Mouse (Mus musculus) ES-E14 (cell line): ENCODE data around the gene Asb5. TPM values are rescaled to one million over a fixed set of nuclear protein-coding genes. Genes with fewer than 3 reads are reported as not detected.

ENCODE experiments used
- DNase-seq: peaks from one replicate; pipeline ENCODE4 v3.0.0-alpha.2; 2013; ENCODE audit warnings: low read depth, low spot score
- H3K27ac ChIP-seq: 2 replicates; pipeline ENCODE4 v1.5.1; 2012; ENCODE audit warnings: low read depth, mild to moderate bottlenecking, low read length, moderate library complexity, mixed read lengths; ENCODE audit not compliant: poor library complexity, insufficient read depth, severe bottlenecking
- H3K36me3 ChIP-seq: 2 replicates; pipeline ENCODE4 v1.6.1; 2012; ENCODE audit warnings: mild to moderate bottlenecking, low read length, moderate library complexity, mixed read lengths; ENCODE audit not compliant: control insufficient read depth, poor library complexity, insufficient read depth, severe bottlenecking
- H3K4me1 ChIP-seq, 2 experiments: fragments of 150-350 bp in 1 of 2; sonication (generic) in 1 of 2; 2 replicates each; pipeline ENCODE4 v1.6.1; 2012; ENCODE audit warnings: low read length in 2 of 2, mild to moderate bottlenecking in 1 of 2, mixed read lengths in 1 of 2; ENCODE audit not compliant: control insufficient read depth in 2 of 2, insufficient read depth in 2 of 2, poor library complexity in 1 of 2
- H3K4me3 ChIP-seq, 2 experiments: fragments of 150-350 bp in 1 of 2; sonication (generic) in 1 of 2; 2 replicates each; pipeline ENCODE4 v1.5.1; 2012; ENCODE audit warnings: low read length in 2 of 2, low read depth in 1 of 2, mild to moderate bottlenecking in 1 of 2, mixed read lengths in 1 of 2; ENCODE audit not compliant: insufficient read depth in 1 of 2, poor library complexity in 1 of 2, severe bottlenecking in 1 of 2
- H3K9ac ChIP-seq: 2 replicates; pipeline ENCODE4 v1.6.1; 2012; ENCODE audit warnings: low read depth, mild to moderate bottlenecking, low read length, mixed read lengths; ENCODE audit not compliant: poor library complexity, insufficient read depth, severe bottlenecking
- H3K9me3 ChIP-seq: fragments of 150-350 bp; sonication (generic); 2 replicates; pipeline ENCODE4 v1.6.1; 2012; ENCODE audit warnings: low read depth, mild to moderate bottlenecking, low read length; ENCODE audit not compliant: control insufficient read depth, insufficient read depth
- CHD2 ChIP-seq: IDR thresholded peaks from 2 replicates; pipeline ENCODE4 v1.6.1; 2014; ENCODE audit warnings: mild to moderate bottlenecking, low read depth, low read length, inconsistent platforms
- HCFC1 ChIP-seq: IDR thresholded peaks from 2 replicates; pipeline ENCODE4 v1.6.1; 2012; ENCODE audit warnings: low read length, inconsistent platforms, borderline replicate concordance; ENCODE audit not compliant: insufficient read depth
- MAFK ChIP-seq: IDR thresholded peaks from 2 replicates; pipeline ENCODE4 v1.6.1; 2014; ENCODE audit warnings: mild to moderate bottlenecking, low read depth, low read length, inconsistent platforms; ENCODE audit not compliant: insufficient read depth
- ZC3H11A ChIP-seq: IDR thresholded peaks from 2 replicates; pipeline ENCODE4 v1.6.1; 2012; ENCODE audit warnings: low read depth, mild to moderate bottlenecking, inconsistent platforms, low read length, borderline replicate concordance
- ZNF384 ChIP-seq: IDR thresholded peaks from 2 replicates; pipeline ENCODE4 v1.6.1; 2012; ENCODE audit warnings: low read depth, low read length, inconsistent platforms
- in situ Hi-C, 2 experiments: fragments of 600-800 bp; cut with MboI; formaldehyde crosslinking; loops; one replicate each; pipeline ENCODE4 v1.15.1; 2025; ENCODE audit warnings: low sequenced_read_pairs in 2 of 2, inconsistent platforms in 1 of 2; ENCODE audit not compliant: unreplicated experiment in 2 of 2
- total RNA-seq: library from RNA; depleted of rRNA; stranded (reverse); fragments of 300-350 nt; gene quantifications from 2 replicates; pipeline ENCODE4 v1.2.3, GENCODE M21; 2012

Asb5 gene
- total RNA-seq, 1 experiment: 0.18 TPM

DNA sequence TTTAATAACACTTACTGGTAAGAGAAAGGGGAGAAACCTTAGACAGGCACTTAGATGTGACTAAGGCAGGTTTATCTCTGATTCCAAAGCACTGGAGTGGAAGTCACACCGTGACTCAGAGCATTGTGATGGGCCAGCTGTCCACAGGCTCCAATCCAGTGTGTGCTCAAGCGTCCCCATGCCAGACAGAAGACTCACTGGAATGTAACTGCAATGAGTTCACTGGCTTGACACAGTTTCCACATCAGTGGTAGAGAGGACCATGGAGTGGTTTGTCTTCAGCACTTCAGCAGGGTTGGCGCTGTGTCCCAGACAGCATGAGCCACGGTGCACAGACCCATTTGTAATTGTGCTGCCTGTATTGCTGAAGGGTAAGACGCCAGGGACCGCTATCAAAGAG lies 19.0 kb downstream of the Asb5 start:
- Histone ChIP-seq H3K4me1 (no peaks in the 10 kb centered on the region), H3K27ac (no peak overlapping the region), H3K9me3 (no peaks in the 10 kb centered on the region), H3K36me3 (no peaks in the 10 kb centered on the region), H3K9ac (no peak overlapping the region), H3K4me3 (no peak overlapping the region)
- TF ChIP-seq CHD2 (no peak), ZC3H11A (no peak), ZNF384 (no peak), HCFC1 (no peak), MAFK (no peak)
- DNase-seq: no peak
- in situ Hi-C loops: no loop called here

DNA sequence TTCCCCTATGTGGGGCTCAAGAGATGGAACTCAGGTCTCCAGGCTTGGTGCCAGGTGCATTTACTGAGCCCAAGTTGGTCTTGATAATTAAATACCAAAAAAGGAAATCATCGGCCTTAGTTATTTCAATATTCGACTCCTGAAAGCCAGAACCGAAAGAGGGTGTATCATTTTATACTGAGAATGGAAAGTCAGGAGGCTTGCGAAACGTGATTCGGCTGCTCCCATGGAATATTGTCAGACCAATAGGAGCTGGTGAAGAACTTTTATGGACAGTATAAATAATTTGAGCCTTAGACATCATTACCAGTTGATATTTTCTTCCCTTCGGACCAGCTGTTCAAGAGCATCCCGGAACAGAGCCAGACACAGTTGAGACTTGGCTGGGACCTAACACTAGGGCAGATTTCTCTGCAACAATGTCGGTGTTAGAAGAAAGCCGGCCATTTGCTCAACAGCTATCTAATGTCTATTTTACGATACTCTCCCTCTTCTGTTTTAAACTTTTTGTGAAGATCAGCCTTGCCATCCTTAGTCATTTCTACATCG lies 20.7 kb downstream of the Asb5 start:
- no peak for DNase-seq
- H3K4me3 ChIP-seq: no peak overlapping the region
- no peaks in the 10 kb centered on the region for H3K9me3 ChIP-seq
- in situ Hi-C loops: no loop called here
- H3K27ac ChIP-seq: no peak overlapping the region
- H3K4me1 ChIP-seq: no peaks in the 10 kb centered on the region
- no peak overlapping the region for H3K9ac ChIP-seq
- TF ChIP-seq ZC3H11A (no peak), ZNF384 (no peak), CHD2 (no peak), HCFC1 (no peak), MAFK (no peak)
- H3K36me3 ChIP-seq: no peaks in the 10 kb centered on the region

- DNase-seq: no peak
- H3K4me3 ChIP-seq: no peak overlapping the region
- in situ Hi-C loops: no loop called here
- H3K9ac ChIP-seq: no peak overlapping the region
- TF ChIP-seq ZC3H11A (no peak), HCFC1 (no peak), ZNF384 (no peak), CHD2 (no peak), MAFK (no peak)
- H3K9me3 ChIP-seq: no peaks in the 10 kb centered on the region
- H3K27ac ChIP-seq: no peak overlapping the region
- no peaks in the 10 kb centered on the region for H3K36me3 ChIP-seq
- H3K4me1 ChIP-seq: no peaks in the 10 kb centered on the region
Measured at GRCm38 (mm10) chr8:54554921-54555320, 25.5 kb downstream of the Asb5 start.

DNA sequence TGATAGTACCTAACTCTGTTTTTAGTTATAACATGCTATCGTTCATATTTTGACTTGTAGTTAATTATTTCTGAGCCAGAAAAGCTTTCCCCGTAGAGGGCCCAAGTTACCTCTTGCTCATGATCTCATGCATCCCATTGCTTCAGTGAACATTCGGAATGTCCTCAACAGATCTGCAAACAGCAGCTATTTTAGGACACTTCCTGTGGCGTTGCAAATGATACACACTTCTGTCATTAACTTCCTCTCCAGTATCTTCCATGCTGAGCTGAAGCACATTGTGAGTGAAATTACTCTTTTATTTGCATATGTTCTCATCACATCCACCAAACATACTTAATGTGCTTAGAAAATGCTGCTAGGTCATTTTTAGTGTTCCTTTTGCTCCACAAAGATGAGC lies 32.8 kb downstream of the Asb5 start:
- no peak overlapping the region for H3K27ac ChIP-seq
- no peaks in the 10 kb centered on the region for H3K9me3 ChIP-seq
- DNase-seq: no peak
- H3K36me3 ChIP-seq: no peaks in the 10 kb centered on the region
- in situ Hi-C loops: no loop called here
- H3K9ac ChIP-seq: no peak overlapping the region
- no peak overlapping the region for H3K4me3 ChIP-seq
- TF ChIP-seq MAFK: no peak
- no peak for TF ChIP-seq ZC3H11A
- TF ChIP-seq CHD2: no peak
- TF ChIP-seq ZNF384: no peak
- no peak for TF ChIP-seq HCFC1
- H3K4me1 ChIP-seq: no peaks in the 10 kb centered on the region

GRCm38 (mm10) chr8:54565181-54565580 lies 35.8 kb downstream of the Asb5 start:
- no peak overlapping the region for H3K27ac ChIP-seq
- no peaks in the 10 kb centered on the region for H3K9me3 ChIP-seq
- in situ Hi-C loops: no loop called here
- DNase-seq: no peak
- H3K9ac ChIP-seq: no peak overlapping the region
- H3K36me3 ChIP-seq: no peaks in the 10 kb centered on the region
- H3K4me3 ChIP-seq: no peak overlapping the region
- TF ChIP-seq HCFC1 (no peak), ZC3H11A (no peak), MAFK (no peak), CHD2 (no peak), ZNF384 (no peak)
- no peaks in the 10 kb centered on the region for H3K4me1 ChIP-seq
